Mouse (Mus musculus): ENCODE data around the gene Pnn.

The Pnn gene

DNA sequence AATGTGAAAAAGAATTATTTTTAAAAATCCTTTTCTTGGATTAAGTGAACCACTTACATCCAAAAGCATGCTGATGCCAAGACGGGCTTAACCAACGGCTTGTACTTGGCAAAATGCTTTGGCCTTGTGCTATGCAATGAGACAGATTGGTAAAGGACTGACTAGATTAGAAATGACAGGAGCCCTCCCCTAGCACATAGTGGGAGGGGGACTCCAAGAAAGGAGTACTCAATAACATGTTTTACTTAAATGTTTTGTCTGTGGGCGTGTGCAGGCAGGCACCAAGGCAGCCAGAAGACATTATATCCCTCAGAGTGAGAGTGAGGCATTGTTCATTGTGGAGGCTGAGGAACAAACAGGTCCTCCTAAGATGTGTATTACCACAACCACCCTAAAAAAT, 7.4 kb downstream of the Pnn start:
- DNase-seq (ENCODE audit: low spot score in 2 of 2): no peak

DNA sequence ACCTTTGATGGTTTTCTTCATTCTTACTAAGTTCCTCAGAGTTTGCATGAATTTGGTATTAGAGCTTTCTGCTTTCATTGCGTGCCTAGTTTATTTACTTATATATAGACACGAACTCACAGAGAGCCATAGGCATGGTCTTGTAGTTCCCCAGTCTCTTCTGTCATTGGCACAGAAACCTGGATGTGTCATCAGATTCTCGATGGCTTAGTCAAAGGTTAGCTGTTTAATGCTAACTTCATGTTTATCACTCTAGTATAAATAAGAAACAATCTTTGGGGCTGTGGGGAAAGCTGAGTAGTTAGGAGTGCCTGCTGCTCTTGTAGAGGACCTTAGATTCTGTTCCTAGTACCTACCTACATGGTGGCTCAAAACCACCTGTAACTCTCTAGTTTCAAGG, 10.3 kb downstream of the Pnn start:
- DNase-seq (ENCODE audit: low spot score in 2 of 2): no peak

DNA sequence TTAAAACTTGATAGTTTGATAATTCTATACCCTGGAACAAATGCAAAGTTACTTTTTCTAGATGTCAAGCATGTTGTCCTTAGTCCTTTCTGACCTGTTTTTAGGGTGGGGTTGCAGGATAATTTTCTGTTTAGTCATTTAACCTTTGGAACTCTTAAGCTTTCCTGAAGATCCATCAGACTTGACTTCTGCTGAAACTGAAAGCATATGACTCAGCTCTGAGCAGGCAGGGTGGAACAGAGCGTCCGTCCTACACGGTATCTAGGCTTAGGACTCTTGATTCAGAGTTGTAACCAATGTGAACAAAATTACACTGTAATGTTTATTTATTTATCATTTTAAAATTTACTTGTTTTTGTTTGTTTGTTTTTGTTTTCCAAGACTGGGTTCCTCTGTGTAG, 11.2 kb downstream of the Pnn start:
- no peak for DNase-seq (ENCODE audit: low spot score in 2 of 2)

DNA sequence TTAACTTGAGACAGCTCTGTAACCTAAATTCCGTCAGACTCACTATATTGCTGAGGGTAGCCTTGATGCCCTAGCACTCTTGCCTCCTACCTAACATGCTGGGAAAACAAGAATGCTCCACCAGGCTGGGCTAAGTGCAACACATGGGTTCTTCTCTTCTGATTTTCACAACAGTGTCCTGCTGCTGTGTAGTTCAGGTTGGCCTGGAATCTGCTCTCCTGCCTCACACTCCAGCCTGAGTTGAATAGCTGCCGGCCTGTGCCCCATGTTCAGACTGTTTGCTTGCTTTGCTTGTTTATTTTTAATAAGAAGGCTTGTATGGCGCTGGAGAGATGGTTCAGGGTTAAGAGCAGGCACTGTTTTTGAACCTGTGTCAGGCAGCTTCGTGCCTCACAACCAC, 13.8 kb downstream of the Pnn start:
- DNase-seq (ENCODE audit: low spot score in 2 of 2): no peak

DNA sequence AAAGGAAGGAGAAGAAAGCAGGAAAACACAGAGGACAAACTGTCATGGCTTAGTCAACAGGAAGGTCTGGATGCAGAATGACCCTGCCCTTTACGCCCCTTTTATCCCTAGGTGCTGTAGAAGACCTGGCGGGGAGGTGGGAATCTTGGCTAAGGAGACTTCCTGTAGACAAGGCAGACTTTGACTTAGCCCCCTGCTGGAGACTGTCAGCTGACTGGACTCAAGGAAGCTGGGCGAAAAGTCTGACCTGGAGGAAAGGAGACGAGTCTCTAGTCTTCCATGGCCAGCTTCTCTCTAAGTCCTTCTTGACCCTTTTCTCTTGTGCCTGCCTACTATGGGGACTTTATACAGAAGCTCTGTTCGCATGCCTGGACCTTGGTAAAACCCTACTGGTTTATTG, 17.8 kb downstream of the Pnn start:
- DNase-seq (ENCODE audit: low spot score in 2 of 2): no peak

DNA sequence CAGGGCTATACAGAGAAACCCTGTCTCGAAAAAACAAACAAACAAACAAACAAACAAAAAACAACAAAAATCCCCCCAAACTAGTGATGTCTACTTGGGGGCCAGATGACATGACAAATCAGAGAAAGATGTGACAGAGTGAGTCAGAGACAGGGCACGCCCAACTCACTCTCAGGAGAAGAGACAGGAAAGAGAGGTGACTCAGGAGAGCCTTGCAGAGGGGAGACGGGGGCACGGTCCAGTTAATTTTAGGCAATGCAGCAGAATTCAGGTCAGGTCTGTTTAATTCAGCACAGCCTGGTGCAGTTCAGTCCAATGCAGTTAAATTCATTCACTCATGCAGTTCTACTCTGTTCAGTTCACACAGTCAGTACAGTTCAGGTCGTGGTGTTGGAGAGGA, 19.5 kb downstream of the Pnn start:
- no peak for DNase-seq (ENCODE audit: low spot score in 2 of 2)

DNA sequence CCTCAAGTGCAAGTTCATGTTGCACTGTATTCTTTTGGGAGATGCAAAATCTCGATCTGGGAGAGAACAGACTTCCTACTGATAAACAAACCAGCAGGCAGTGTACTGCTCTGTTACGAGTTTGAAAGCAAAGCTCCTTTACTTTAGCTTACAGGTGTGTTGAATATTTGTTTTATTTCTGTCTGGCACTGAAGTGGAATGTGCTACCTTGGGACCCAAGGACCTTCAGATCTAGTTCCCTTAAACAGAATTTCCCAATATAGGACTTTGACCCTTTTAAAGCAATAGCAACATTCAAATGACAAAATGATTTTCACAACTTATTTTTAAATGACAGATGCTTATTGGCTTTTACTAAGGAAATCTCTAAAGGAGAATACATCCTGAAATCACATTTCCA, 26.9 kb downstream of the Pnn start:
- DNase-seq (ENCODE audit: low spot score in 2 of 2): no peak

DNA sequence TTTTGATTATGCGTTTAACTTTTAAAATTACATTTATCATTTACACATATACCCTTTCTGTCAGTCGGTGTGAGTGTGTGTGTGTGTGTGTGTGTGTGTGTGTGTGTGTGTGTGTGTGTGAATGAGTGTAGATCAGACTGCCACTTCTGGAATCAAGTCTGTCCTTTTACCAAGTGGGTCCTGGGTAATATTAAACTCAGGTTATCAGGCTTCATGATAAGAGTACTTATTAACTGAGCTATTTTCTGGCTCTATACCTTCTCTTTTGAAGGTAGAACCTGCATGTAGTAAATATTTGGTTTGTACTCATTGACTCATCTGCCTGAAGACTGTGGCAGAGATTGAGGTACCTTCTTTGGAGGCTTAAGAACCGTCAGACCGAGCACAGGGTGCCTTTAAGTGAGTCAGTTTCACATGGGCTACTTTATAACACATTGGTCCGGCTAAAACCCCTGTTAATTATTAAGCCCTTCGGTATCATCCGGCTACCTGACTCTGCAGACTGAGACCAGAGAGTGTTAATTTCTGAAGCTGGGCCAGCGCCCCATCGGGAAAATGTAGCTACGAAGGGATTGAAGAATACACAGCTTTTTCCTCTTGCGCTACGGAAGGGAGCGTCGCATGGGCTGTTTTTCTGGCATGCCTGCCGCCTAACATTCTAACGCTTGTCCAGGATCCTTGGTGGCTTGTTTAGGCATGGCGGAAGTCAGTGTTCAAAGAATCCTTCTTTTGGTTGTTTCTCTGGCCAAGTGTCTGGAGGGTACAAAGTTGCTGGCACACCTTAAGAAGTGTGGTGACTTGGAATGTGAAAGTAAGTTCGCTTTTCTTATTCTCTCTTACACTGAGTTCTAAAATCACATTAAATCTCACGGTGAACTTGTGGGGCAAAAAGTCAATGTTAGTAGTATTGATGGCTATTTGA, 28.7 kb downstream of the Pnn start, which contains the start of gene Mia2:
Gene Mia2 (plus strand): TSS at position 696 of the 922 bp plus-strand sequence.
- DNase-seq (ENCODE audit: low spot score in 2 of 2): no peak

DNA sequence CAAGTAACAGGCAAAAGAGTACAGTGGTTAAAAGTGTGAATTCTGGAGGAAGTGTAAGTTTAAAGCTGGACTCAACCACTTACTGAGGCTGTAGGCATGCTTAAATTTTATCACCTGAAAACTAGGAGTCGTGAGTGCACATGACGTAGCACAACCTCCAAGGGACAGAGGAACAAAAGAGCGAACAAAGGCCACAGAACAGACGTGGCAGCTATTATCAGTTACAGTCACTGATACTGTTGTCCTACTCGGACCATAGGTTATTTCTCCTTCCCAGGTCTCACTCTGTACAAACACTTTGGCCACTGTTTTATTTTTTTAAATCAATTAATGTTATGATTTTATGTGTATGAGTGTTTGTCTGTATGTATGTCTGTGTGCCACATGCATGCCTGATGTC, 38.1 kb downstream of the Pnn start:
- peak in 1 of 2 experiments; percentile 19 for DNase-seq (ENCODE audit: low spot score in 2 of 2)

DNA sequence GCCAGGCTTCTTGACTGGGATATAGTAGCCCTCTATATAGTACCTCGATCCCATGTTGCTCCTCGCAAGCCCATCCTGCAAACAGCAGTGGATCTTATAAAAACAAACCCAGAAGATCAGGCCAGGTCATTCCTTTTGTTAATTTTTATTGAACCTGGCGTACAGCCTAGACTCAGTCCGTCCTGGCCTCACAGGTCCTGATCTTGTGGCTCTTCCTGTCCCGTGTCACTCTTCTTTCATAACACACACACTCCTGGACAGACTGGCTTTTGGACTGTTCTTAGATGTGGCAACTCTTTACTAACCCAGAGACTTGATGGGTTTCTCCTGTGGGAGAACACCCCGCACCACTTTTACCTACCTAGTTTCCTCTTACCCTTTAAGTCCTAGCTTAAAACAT, 39.2 kb downstream of the Pnn start:
- no peak for DNase-seq (ENCODE audit: low spot score in 2 of 2)

DNA sequence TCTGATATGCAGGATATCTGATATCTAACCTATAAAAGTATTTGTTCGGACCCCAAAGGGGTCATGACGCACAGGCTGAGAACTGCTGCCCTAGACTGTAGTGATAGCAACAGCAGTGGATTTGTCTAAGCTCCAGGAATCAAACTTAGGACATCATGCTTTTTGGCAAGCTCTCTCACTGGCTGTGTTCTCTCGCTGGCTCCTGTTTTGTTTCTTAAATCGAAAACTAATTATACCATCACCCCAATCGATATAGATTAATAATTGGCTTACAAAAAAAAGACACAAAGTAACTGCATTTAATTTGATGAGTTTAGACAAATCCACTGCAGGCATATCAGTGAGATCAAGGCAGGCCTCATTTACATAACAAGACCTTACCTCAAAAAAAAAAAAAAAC, 39.8 kb downstream of the Pnn start:
- no peak for DNase-seq (ENCODE audit: low spot score in 2 of 2)

DNA sequence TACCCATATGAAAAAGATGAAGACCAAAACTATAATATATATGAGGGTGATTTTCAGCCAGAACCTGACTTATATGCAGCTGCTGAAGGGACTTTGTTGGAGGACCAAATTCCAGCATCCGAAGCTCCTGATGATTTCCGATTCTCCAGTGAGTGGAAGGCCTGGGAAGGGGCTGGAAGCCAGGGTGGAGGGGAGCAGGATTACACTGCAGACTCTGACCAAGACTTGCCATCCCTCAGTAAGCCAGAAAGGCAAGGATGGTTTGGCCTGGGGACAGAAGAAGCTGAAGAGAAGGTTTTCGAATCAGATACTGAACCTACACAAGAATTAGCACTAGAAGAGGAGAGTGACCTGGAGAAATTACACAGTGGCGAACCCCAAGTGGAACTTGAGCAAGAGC, 41.2 kb downstream of the Pnn start:
- DNase-seq (ENCODE audit: low spot score in 2 of 2): no peak

DNA sequence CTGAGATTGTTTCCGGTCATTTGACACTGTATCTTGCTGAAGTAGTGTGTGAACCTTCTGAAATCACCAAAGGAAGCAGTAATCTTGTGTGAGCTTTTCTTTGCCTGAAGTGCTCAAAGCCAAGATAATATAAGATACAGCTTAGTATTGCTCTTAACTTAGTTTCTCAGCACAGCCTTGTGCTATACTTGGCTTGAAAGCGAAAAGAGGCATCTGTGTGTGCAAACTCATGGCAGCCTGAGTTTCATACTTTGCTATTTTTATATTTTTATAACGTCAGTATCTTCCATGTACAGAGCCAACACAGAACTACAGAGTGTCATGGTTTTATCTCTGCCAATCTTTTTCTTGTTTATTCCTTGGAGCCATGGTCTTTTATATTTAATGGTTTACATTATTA, 50.5 kb downstream of the Pnn start:
- no peak for DNase-seq (ENCODE audit: low spot score in 2 of 2)
